Mouse (Mus musculus): ENCODE measurements around the gene Borcs7. TPM values are rescaled to one million over a fixed set of nuclear protein-coding genes. Genes with fewer than 3 reads are reported as not detected.

Borcs7 gene
- polyA plus RNA-seq, 1 experiment = 4.2 TPM

DNA sequence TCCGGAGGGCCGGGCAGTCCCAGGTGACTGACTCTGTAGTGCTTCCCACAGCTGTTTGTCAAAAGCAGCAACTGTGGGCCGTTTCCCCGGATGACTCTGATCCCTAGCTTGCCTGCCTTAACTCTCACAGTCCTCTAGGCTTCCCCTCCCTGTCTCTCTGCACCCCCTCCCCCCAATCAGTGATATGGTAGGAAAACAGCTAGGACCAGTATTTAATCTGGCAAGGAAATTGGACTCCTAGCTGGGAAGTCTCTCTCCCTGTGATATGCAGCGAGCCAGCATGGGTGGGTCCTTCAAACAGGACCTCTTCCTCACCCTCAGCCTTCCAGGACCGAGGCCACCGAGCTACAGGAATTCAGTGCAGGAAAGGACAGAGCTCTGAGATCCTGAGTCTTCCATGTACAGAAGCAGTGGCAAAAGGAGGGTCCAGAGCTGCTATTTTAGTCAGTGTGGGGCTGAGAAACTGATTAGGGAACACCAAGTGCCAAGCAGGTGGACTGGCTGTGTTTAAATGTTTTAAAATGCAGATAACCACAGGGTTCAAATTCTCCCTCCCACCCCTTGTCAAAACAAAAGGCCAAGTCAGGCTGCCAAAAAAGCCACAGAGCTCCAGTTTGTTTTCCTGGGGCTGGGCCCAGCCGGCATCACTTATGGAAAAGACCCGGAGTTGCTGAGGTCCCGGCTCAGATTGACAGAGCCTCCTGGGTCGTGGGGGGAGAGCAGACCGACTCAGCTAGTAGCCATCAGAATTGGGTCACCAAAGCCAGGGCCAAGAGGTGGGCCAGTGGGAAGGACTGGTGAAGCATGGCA, 44.7 kb upstream of the Borcs7 start:
- Histone ChIP-seq H3K4me3 (ENCODE audit: control insufficient read depth, low read depth, low read length) (no peak overlapping the region), H3K4me1 (ENCODE audit: control insufficient read depth, insufficient read depth, low read length) (peaks cover 24% of the 10 kb centered on the region), H3K27ac (ENCODE audit: control insufficient read depth, insufficient read depth, low read depth, low read length) (peak overlapping the region; percentile 77), H3K27me3 (ENCODE audit: control insufficient read depth, insufficient read depth, low read length) (no peaks in the 10 kb centered on the region), H3K36me3 (ENCODE audit: control insufficient read depth, insufficient read depth, low read length) (no peaks in the 10 kb centered on the region; the same call in 1 of the 2 replicates)
- no peak for TF ChIP-seq CTCF (IDR thresholded peaks at IDR 0.05; ENCODE audit: control insufficient read depth, insufficient read depth, insufficient replicate concordance, low read depth, low read length)
- no peak; the same call in 1 of the 2 replicates for TF ChIP-seq POLR2A (IDR thresholded peaks at IDR 0.05; ENCODE audit: control insufficient read depth, low read depth, low read length)

- peaks cover 21% of the 10 kb centered on the region for H3K4me1 ChIP-seq (ENCODE audit: control insufficient read depth, insufficient read depth, low read length)
Measured at GRCm38 (mm10) chr19:46646041-46646481, 43.6 kb upstream of the Borcs7 start.

GRCm38 (mm10) chr19:46647254-46647653, 42.5 kb upstream of the Borcs7 start:
- Histone ChIP-seq H3K36me3 (ENCODE audit: control insufficient read depth, insufficient read depth, low read length) (no peaks in the 10 kb centered on the region; the same call in 1 of the 2 replicates), H3K4me3 (ENCODE audit: control insufficient read depth, low read depth, low read length) (no peak overlapping the region), H3K27ac (ENCODE audit: control insufficient read depth, insufficient read depth, low read depth, low read length) (no peak overlapping the region), H3K27me3 (ENCODE audit: control insufficient read depth, insufficient read depth, low read length) (no peaks in the 10 kb centered on the region), H3K4me1 (ENCODE audit: control insufficient read depth, insufficient read depth, low read length) (peaks cover 17% of the 10 kb centered on the region)
- no peak for TF ChIP-seq POLR2A (IDR thresholded peaks at IDR 0.05; ENCODE audit: control insufficient read depth, low read depth, low read length)

More at GRCm38 (mm10) chr19:46646041-46646481, 43.6 kb upstream of the Borcs7 start:
- H3K36me3 ChIP-seq (ENCODE audit: control insufficient read depth, insufficient read depth, low read length) = no peaks in the 10 kb centered on the region; the same call in 1 of the 2 replicates
- peak overlapping the region; percentile 74 for H3K27ac ChIP-seq (ENCODE audit: control insufficient read depth, insufficient read depth, low read depth, low read length)
- no peak overlapping the region for H3K4me3 ChIP-seq (ENCODE audit: control insufficient read depth, low read depth, low read length)
- H3K27me3 ChIP-seq (ENCODE audit: control insufficient read depth, insufficient read depth, low read length) = no peaks in the 10 kb centered on the region
- no peak for TF ChIP-seq POLR2A (IDR thresholded peaks at IDR 0.05; ENCODE audit: control insufficient read depth, low read depth, low read length)
- no peak for TF ChIP-seq CTCF (IDR thresholded peaks at IDR 0.05; ENCODE audit: control insufficient read depth, insufficient read depth, insufficient replicate concordance, low read depth, low read length)

DNA sequence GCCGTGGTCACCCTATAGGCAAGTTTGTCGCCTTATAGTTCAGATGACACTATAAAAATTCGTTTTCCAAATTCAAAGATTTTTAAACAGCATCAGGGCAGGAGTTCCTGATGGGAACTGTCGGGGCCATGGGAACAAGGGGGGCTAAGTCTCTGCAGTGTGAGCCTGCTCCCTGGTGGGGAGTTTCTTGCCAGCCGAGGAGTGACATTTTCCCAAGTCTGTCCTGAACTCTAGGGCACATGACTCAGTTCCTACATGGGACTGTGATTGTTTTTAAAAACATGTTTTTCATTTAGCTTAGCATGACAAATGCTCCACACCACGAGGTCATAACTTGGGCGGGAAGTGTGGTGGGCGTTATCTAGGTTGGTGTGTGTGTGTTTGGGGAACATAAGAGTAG, 41.9 kb upstream of the Borcs7 start:
- H3K4me1 ChIP-seq (ENCODE audit: control insufficient read depth, insufficient read depth, low read length) = peaks cover 16% of the 10 kb centered on the region
- no peaks in the 10 kb centered on the region for H3K27me3 ChIP-seq (ENCODE audit: control insufficient read depth, insufficient read depth, low read length)
- H3K27ac ChIP-seq (ENCODE audit: control insufficient read depth, insufficient read depth, low read depth, low read length) = no peak overlapping the region
- H3K4me3 ChIP-seq (ENCODE audit: control insufficient read depth, low read depth, low read length) = no peak overlapping the region
- TF ChIP-seq POLR2A (IDR thresholded peaks at IDR 0.05; ENCODE audit: control insufficient read depth, low read depth, low read length) = no peak
- no peak for TF ChIP-seq CTCF (IDR thresholded peaks at IDR 0.05; ENCODE audit: control insufficient read depth, insufficient read depth, insufficient replicate concordance, low read depth, low read length)
- no peaks in the 10 kb centered on the region; the same call in 1 of the 2 replicates for H3K36me3 ChIP-seq (ENCODE audit: control insufficient read depth, insufficient read depth, low read length)

DNA sequence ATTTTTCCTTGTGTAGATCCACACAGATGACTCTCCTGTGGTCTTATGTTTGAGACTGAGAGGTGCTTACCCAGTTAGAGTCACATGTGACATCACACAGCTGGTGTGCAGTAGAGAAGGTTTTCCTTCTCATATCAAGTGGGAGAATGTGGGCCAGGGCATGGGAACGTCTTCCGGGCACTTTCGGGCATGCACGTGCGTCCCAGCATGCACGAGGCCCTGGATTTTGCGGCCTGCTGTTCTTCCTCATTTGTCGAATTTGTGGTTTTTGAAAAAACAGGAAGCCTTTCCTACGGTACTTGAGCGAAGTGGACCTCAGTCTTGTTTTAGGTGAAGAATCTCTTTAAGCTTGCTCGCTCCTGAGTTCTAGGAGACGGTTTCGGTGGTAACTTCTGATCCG, 41.1 kb upstream of the Borcs7 start:
- Histone ChIP-seq H3K4me1 (ENCODE audit: control insufficient read depth, insufficient read depth, low read length) (peaks cover 13% of the 10 kb centered on the region), H3K27ac (ENCODE audit: control insufficient read depth, insufficient read depth, low read depth, low read length) (no peak overlapping the region), H3K4me3 (ENCODE audit: control insufficient read depth, low read depth, low read length) (no peak overlapping the region), H3K27me3 (ENCODE audit: control insufficient read depth, insufficient read depth, low read length) (no peaks in the 10 kb centered on the region), H3K36me3 (ENCODE audit: control insufficient read depth, insufficient read depth, low read length) (no peaks in the 10 kb centered on the region; the same call in 1 of the 2 replicates)
- no peak for TF ChIP-seq POLR2A (IDR thresholded peaks at IDR 0.05; ENCODE audit: control insufficient read depth, low read depth, low read length)
- no peak for TF ChIP-seq CTCF (IDR thresholded peaks at IDR 0.05; ENCODE audit: control insufficient read depth, insufficient read depth, insufficient replicate concordance, low read depth, low read length)

- no peaks in the 10 kb centered on the region for H3K27me3 ChIP-seq (ENCODE audit: control insufficient read depth, insufficient read depth, low read length)
- TF ChIP-seq CTCF (IDR thresholded peaks at IDR 0.05; ENCODE audit: control insufficient read depth, insufficient read depth, insufficient replicate concordance, low read depth, low read length) = no peak
- no peak for TF ChIP-seq POLR2A (IDR thresholded peaks at IDR 0.05; ENCODE audit: control insufficient read depth, low read depth, low read length)
- no peaks in the 10 kb centered on the region; the same call in 1 of the 2 replicates for H3K36me3 ChIP-seq (ENCODE audit: control insufficient read depth, insufficient read depth, low read length)
- H3K27ac ChIP-seq (ENCODE audit: control insufficient read depth, insufficient read depth, low read depth, low read length) = no peak overlapping the region
- no peak overlapping the region for H3K4me3 ChIP-seq (ENCODE audit: control insufficient read depth, low read depth, low read length)
- H3K4me1 ChIP-seq (ENCODE audit: control insufficient read depth, insufficient read depth, low read length) = no peaks in the 10 kb centered on the region
Measured at GRCm38 (mm10) chr19:46653188-46653587, 36.5 kb upstream of the Borcs7 start.

DNA sequence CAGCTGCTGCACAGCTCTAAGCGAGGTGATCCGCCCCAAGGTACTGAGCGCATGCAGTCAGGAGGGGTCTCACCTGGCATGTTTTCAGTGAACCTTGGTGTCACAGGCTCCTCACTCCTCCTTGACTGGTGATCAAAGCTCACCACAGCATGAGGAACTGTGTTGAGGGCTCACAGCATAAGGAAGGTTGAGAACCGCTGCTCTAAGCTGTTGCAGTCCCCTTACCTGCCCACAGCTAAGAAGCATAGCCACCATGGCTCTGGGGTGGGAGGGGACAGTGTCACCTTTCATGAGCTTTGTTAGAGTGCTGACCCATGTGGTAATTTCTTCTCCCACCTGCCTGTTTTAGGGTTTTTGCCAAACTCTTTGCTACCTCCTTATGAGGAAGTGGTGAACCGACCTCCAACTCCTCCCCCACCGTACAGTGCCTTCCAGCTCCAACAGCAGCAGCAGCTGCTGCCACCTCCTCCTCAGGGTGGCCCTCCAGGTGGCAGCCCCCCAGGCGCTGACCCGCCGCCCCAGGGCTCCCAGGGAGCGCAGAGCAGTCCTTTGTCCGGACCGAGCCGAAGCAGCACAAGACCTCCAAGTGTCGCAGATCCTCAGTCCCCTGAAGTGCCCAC, 36.0 kb upstream of the Borcs7 start:
- Histone ChIP-seq H3K36me3 (ENCODE audit: control insufficient read depth, insufficient read depth, low read length) (no peaks in the 10 kb centered on the region; the same call in 1 of the 2 replicates), H3K27ac (ENCODE audit: control insufficient read depth, insufficient read depth, low read depth, low read length) (no peak overlapping the region), H3K4me1 (ENCODE audit: control insufficient read depth, insufficient read depth, low read length) (no peaks in the 10 kb centered on the region), H3K4me3 (ENCODE audit: control insufficient read depth, low read depth, low read length) (no peak overlapping the region), H3K27me3 (ENCODE audit: control insufficient read depth, insufficient read depth, low read length) (no peaks in the 10 kb centered on the region)
- TF ChIP-seq CTCF (IDR thresholded peaks at IDR 0.05; ENCODE audit: control insufficient read depth, insufficient read depth, insufficient replicate concordance, low read depth, low read length) = no peak
- no peak for TF ChIP-seq POLR2A (IDR thresholded peaks at IDR 0.05; ENCODE audit: control insufficient read depth, low read depth, low read length)
